Mouse (Mus musculus) layer of hippocampus, postnatal 36 days (tissue): ENCODE measurements around the gene Foxk2. TPM values are rescaled to one million over a fixed set of nuclear protein-coding genes. Genes with fewer than 3 reads are reported as not detected.
"Not testable (repeated sequence)": the region's sequence is repeated elsewhere in the genome, so short reads cannot be mapped to it uniquely, and the experiment has no call there.

ENCODE experiments used
- DNase-seq, 2 experiments: peaks; one replicate each; pipeline ENCODE4 v3.0.0; 2022
- total RNA-seq, 2 experiments: library from RNA; stranded (reverse); gene quantifications; 2 replicates each; pipeline ENCODE4 v1.2.3; 2021

Gene Foxk2
- total RNA-seq, 2 experiments from 2014 or later, result 75.7 to 84.8 TPM

- DNase-seq, result no peak
Observed at GRCm38 (mm10) chr11:121278011-121278410, 18.2 kb downstream of the Foxk2 start.

- DNase-seq, result no peak
Observed at GRCm38 (mm10) chr11:121282911-121283310, 23.1 kb downstream of the Foxk2 start.

- DNase-seq, result no peak
Observed at GRCm38 (mm10) chr11:121289859-121290258, 30.1 kb downstream of the Foxk2 start.

GRCm38 (mm10) chr11:121294771-121295170 lies 35.0 kb downstream of the Foxk2 start:
- DNase-seq, result no peak

GRCm38 (mm10) chr11:121298493-121298892 lies 38.7 kb downstream of the Foxk2 start:
- no peak for DNase-seq

- no peak for DNase-seq
Observed at GRCm38 (mm10) chr11:121300265-121300664, 40.5 kb downstream of the Foxk2 start.

GRCm38 (mm10) chr11:121305371-121305770 lies 45.6 kb downstream of the Foxk2 start:
- DNase-seq, result no peak

GRCm38 (mm10) chr11:121306608-121307007 lies 46.8 kb downstream of the Foxk2 start:
- DNase-seq, result no peak

- DNase-seq, result not testable (repeated sequence)
Observed at GRCm38 (mm10) chr11:121307712-121308111, 47.9 kb downstream of the Foxk2 start.

GRCm38 (mm10) chr11:121326034-121326433 lies 66.2 kb downstream of the Foxk2 start:
- no peak for DNase-seq

GRCm38 (mm10) chr11:121326681-121327080 lies 66.9 kb downstream of the Foxk2 start:
- no peak for DNase-seq

GRCm38 (mm10) chr11:121328206-121328605 lies 68.4 kb downstream of the Foxk2 start:
- DNase-seq, result no peak

- no peak for DNase-seq
Observed at GRCm38 (mm10) chr11:121328619-121329018, 68.8 kb downstream of the Foxk2 start.

- no peak for DNase-seq
Observed at GRCm38 (mm10) chr11:121331641-121332040, 71.9 kb downstream of the Foxk2 start.

GRCm38 (mm10) chr11:121339647-121340046 lies 79.9 kb downstream of the Foxk2 start:
- no peak for DNase-seq

- DNase-seq, result no peak
Observed at GRCm38 (mm10) chr11:121340287-121340686, 80.5 kb downstream of the Foxk2 start.

- DNase-seq, result not testable (repeated sequence)
Observed at GRCm38 (mm10) chr11:121342423-121342822, 82.6 kb downstream of the Foxk2 start.

GRCm38 (mm10) chr11:121347036-121347435 lies 87.2 kb downstream of the Foxk2 start:
- no peak for DNase-seq

- DNase-seq, result no peak
Observed at GRCm38 (mm10) chr11:121348166-121348565, 88.4 kb downstream of the Foxk2 start.

- DNase-seq, result not testable (repeated sequence)
Observed at GRCm38 (mm10) chr11:121348727-121349126, 88.9 kb downstream of the Foxk2 start.

- peak in 1 of 2 experiments; percentile 18 for DNase-seq
Observed at GRCm38 (mm10) chr11:121353326-121354090, 93.7 kb downstream of the Foxk2 start.

GRCm38 (mm10) chr11:121354091-121354707 lies 94.4 kb downstream of the Foxk2 start, which contains the start of gene Wdr45b:
TSS of gene Wdr45b (minus strand) at chr11:121354445.
- DNase-seq, result peak; percentile 98 to 99
